Mouse (Mus musculus): ENCODE results near the gene Zfp786. TPM values are rescaled to one million over a fixed set of nuclear protein-coding genes. Genes with fewer than 3 reads are reported as not detected.
A peak's percentile ranks its signal among the peaks of the same experiment; 100 is the strongest.
"Not testable (repeated sequence)": the region's sequence is repeated elsewhere in the genome, so short reads cannot be mapped to it uniquely, and the experiment has no call there.

Gene Zfp786
- polyA plus RNA-seq, 1 experiment from 2014 or later = 4.1 TPM

DNA sequence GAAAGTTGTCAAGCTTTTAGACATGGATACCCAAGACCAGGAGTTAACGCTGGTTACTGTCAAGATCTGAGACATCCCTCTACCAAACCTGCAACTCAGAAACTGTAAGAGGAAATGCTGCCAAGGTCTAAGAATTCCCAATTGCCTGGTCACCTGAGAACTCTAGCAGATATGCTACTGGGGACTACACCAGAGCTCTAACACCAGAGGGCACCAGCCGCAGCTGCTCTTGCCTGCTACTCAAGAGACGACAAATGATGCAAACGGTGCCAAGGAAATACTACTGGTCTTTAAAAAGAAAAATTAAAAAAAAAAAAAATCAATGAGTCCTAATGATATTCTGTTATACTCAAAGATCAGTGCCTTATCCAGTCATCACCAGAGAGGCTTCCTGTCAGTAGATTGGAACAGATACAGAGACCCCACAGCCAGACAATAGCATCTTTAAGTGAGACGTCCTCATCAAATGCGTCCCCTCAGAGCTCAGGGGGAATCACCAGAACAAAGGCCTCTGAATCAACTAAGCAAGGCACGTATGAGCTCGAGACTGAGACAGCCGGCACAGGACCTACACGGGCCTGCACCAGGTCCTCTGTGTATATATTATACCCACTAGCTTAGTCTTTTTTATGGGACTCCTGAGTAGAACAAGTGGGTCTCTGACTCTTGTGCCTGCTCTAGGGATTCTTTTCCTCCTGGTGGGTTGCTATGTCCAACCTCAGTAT lies 36.4 kb downstream of the Zfp786 start:
- no peaks in the 10 kb centered on the region for H3K4me1 ChIP-seq
- H3K9ac ChIP-seq = no peak overlapping the region
- no peaks in the 10 kb centered on the region for H3K27me3 ChIP-seq
- H3K9me3 ChIP-seq (replicated peaks) = no peaks in the 10 kb centered on the region
- no peak overlapping the region for H3K4me2 ChIP-seq
- WGBS = 74% methylated on average over 10 of the region's 10 CpGs
- ATAC-seq (replicated peaks; ENCODE audit: low FRiP score) = no peak
- no peak overlapping the region for H3K27ac ChIP-seq
- no peak overlapping the region for H3K4me3 ChIP-seq (replicated peaks)
- peaks cover 48% of the 10 kb centered on the region for H3K36me3 ChIP-seq

DNA sequence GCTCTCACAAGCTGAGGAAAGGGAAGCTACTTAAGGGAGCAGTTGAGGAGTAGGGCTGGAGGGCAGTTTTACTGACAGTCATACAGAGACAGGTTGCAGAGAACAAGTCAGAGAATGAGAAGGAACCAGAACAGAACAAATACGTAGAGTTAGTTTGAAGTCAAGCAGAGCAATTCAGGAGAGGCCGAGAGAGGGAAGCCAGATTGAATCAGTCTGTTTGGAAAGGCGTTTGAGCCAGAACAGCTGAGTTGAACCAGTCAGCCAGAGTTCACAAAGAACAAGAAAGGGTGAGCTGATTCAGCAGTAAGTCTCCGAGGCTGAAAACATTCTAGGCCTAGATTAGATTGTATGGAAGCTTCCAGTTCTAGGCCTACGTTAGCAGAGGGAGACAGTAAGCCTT lies 37.4 kb downstream of the Zfp786 start:
- no peak for ATAC-seq (replicated peaks; ENCODE audit: low FRiP score)
- no peak overlapping the region for H3K27ac ChIP-seq
- H3K27me3 ChIP-seq = no peaks in the 10 kb centered on the region
- 58% methylated on average over 5 of the region's 5 CpGs for WGBS
- no peaks in the 10 kb centered on the region for H3K9me3 ChIP-seq (replicated peaks)
- no peak overlapping the region for H3K4me2 ChIP-seq
- no peak overlapping the region for H3K9ac ChIP-seq
- peaks cover 38% of the 10 kb centered on the region for H3K36me3 ChIP-seq
- H3K4me1 ChIP-seq = peaks cover 6% of the 10 kb centered on the region
- H3K4me3 ChIP-seq (replicated peaks) = no peak overlapping the region

DNA sequence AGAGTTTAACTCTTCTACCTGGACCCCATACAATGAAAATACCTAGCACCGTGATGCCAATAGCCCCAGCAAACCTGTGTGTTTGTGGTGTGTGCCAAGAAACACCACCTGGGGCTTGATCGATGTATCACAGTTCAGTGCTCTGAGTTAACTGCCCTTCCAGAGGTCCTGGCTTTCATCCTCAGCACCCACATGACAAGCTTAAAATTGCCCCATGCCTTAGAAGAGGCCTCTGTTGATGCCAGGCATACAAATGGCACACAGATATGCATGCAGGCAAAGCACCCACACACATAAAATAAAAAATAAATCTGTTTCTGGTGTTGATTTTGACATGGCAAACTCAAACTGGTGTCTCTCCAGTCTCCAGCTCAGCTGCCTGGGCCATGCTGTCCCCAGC lies 38.1 kb downstream of the Zfp786 start:
- Histone ChIP-seq H3K4me3 (replicated peaks) (no peak overlapping the region), H3K4me2 (no peak overlapping the region), H3K9ac (no peak overlapping the region), H3K4me1 (peaks cover 6% of the 10 kb centered on the region), H3K27me3 (no peaks in the 10 kb centered on the region), H3K9me3 (replicated peaks) (no peaks in the 10 kb centered on the region), H3K36me3 (peaks cover 31% of the 10 kb centered on the region), H3K27ac (no peak overlapping the region)
- WGBS = 88% methylated on average over 2 of the region's 2 CpGs
- ATAC-seq (replicated peaks; ENCODE audit: low FRiP score) = no peak

DNA sequence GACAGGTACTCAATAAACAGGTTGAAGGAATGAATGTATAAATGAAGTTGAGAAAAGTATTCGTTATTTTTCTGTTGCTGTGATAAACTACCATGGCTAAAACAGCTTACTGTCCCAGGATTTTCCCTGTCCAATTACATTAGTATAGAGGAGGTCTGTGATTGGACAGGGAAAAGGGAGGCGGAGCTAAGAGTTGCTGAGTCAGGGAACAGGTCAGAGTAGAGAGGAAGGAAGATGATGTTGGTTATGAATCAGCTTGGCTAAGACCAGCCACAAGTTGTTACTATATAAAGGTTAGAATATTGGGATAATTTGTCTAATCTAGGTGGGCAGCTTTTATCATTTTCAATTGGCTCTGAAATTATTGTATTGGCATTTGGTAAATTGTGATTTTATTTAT lies 39.9 kb downstream of the Zfp786 start:
- H3K4me3 ChIP-seq (replicated peaks) = no peak overlapping the region
- H3K27me3 ChIP-seq = no peaks in the 10 kb centered on the region
- H3K4me1 ChIP-seq = peaks cover 6% of the 10 kb centered on the region
- H3K9ac ChIP-seq = no peak overlapping the region
- H3K27ac ChIP-seq = no peak overlapping the region
- H3K9me3 ChIP-seq (replicated peaks) = no peaks in the 10 kb centered on the region
- WGBS = 54% methylated on average over 2 of the region's 2 CpGs
- no peak overlapping the region for H3K4me2 ChIP-seq
- peaks cover 14% of the 10 kb centered on the region for H3K36me3 ChIP-seq
- ATAC-seq (replicated peaks; ENCODE audit: low FRiP score) = no peak

DNA sequence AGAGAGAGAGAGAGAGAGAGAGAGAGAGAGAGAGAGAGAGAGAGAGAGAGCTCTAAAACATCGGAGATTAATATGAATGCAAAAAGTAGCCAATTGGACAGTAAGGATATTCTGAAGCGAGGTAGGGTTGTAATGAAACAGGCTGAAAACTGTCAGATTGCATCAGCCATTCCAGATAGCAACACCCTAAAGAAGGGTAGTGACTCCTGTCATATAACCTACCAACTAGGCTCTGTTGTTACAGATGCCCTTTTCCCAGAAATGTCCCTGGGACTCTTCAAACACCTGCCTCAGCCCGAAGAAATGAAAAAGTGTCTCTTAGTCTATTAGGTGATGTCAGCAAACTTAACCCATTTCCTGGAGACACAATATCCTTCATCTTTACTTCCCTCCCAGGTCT lies 41.8 kb downstream of the Zfp786 start:
- Histone ChIP-seq H3K9ac (peak overlapping the region; percentile 66), H3K4me2 (peak overlapping the region; percentile 59), H3K9me3 (replicated peaks) (no peaks in the 10 kb centered on the region), H3K4me1 (peaks cover 6% of the 10 kb centered on the region), H3K27me3 (no peaks in the 10 kb centered on the region), H3K36me3 (no peaks in the 10 kb centered on the region), H3K27ac (peak overlapping the region; percentile 97), H3K4me3 (replicated peaks) (peak overlapping the region; percentile 55)
- 25% methylated on average over 3 of the region's 3 CpGs for WGBS
- no peak for ATAC-seq (replicated peaks; ENCODE audit: low FRiP score)

DNA sequence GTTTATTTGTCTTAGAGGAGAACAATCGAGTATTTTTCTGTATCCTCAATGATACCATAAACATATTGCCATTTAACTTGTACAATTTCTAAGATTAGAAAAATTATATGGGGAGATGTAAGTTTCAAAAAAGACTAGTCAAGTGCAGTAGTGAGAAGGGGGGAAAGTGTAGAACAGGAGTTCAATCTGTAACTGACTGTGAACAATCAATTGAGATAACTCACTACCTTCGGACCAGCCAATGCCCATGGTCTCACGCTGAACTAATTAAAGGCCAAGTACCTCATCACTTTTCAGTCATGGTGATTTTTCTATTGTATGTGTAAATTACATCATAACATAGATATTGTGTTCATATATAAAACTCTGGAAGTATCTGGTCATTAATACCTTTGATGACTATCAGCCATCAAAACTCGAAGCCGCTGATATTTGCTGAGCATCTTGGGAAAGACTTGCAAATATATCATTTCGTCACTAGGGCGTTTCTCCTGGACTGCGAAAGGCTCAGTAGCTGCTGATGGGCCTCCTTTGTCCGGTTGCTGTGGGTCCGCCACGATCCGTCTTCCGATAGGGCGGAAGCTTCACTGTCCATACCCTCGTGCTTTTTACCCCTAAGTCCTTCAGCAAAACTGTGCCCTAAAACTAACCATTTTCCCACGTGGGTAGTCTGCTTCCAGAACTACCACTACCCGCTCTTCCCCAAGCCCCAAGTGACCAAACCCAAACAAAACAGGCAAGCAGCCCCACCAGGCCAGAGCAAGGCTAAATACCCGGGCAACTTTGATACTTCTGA lies 42.5 kb downstream of the Zfp786 start:
- Histone ChIP-seq H3K27me3 (no peaks in the 10 kb centered on the region), H3K36me3 (no peaks in the 10 kb centered on the region), H3K9ac (peak overlapping the region; percentile 66), H3K9me3 (replicated peaks) (no peaks in the 10 kb centered on the region), H3K27ac (peak overlapping the region; percentile 97), H3K4me3 (replicated peaks) (peak overlapping the region; percentile 55), H3K4me2 (peak overlapping the region; percentile 59), H3K4me1 (peaks cover 6% of the 10 kb centered on the region)
- peak; percentile 95 for ATAC-seq (replicated peaks; ENCODE audit: low FRiP score)
- WGBS = under 1% methylated on average over 18 of the region's 18 CpGs

DNA sequence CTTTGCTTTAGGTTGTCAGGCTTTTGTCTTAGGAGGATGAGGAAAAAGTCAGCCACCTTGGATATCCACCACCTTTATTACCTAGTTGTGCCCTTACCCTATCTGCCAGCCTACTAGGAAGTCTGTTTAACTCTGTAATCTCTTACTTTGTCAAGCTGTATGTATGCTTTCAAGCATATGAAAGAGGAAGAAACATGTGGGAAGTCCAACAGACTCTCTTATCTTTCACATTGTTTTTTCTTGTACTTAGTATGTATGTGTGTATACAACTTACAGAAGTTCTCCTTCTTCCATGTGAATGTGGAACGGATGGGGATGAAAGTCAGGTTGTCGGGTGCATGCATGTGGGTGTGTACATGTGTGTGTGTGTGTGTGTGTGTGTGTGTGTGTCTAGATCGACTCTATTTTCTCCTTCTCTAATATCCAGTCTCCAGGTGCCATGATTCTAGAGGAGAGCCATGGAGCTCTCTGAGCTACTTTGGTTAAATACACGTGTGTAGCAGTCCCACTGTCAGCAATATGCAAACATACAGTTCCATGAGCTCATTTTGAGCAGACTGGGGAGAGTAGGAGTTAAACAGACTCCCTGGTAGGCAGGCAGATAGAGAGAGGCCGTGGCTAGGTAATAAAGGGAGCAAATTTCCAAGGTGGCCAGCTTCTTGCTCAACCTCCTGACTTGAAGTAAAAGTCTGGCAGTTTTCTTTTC lies 45.8 kb downstream of the Zfp786 start:
- H3K36me3 ChIP-seq = no peaks in the 10 kb centered on the region
- H3K4me3 ChIP-seq (replicated peaks) = no peak overlapping the region
- no peaks in the 10 kb centered on the region for H3K9me3 ChIP-seq (replicated peaks)
- H3K27ac ChIP-seq = no peak overlapping the region
- H3K4me1 ChIP-seq = peaks cover 18% of the 10 kb centered on the region
- no peaks in the 10 kb centered on the region for H3K27me3 ChIP-seq
- ATAC-seq (replicated peaks; ENCODE audit: low FRiP score) = no peak
- WGBS = 75% methylated on average over 5 of the region's 5 CpGs
- no peak overlapping the region for H3K4me2 ChIP-seq
- no peak overlapping the region for H3K9ac ChIP-seq

DNA sequence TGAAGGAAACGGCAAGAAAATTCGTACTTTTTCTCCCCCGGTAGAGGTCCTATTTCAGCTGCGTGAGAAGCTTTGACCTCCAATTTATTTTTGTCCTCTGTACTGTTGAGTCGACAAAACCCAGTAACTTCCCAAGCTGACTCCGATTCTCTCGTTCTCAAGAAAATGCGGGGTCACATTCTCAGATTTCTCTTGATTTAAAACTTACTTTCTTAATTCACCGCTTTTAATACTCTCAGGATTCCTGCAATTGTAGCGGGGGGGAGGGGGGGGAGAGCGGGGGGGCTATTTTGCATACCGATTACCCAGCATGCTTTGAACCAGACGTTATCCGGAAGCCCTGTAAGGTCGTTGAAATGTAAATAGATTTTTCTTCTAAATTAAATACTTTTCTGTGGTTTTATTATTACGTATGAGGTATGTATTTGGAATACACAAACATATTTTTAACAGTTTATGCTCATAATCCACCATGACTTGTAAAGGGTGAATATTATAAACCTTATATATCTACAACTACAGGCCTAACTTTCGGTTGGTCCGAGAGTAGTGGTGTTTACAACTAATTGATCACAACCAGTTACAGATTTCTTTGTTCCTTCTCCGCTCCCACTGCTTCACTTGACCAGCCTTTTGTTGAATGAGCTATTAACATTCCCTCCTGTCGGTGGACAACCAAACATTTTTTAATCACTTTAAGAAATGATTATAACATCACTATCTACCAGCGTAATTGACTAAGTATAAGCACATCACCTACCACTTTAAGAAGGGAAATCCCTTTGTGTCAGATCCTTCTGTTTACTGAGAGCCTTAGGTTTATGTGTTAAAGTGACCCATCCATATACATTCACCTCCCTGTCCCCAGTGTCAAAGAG lies 49.3 kb downstream of the Zfp786 start:
- under 1% methylated on average over 21 of the region's 21 CpGs for WGBS
- peak; percentile 68; the same call in 1 of the 2 replicates for ATAC-seq (replicated peaks; ENCODE audit: low FRiP score)
- Histone ChIP-seq H3K36me3 (no peaks in the 10 kb centered on the region), H3K27ac (peak overlapping the region; percentile 77), H3K27me3 (no peaks in the 10 kb centered on the region), H3K4me3 (replicated peaks) (peak overlapping the region; percentile 54), H3K4me1 (peaks cover 17% of the 10 kb centered on the region; the same call in 1 of the 2 replicates), H3K9ac (peak overlapping the region; percentile 31), H3K9me3 (replicated peaks) (no peaks in the 10 kb centered on the region), H3K4me2 (peak overlapping the region; percentile 55)

DNA sequence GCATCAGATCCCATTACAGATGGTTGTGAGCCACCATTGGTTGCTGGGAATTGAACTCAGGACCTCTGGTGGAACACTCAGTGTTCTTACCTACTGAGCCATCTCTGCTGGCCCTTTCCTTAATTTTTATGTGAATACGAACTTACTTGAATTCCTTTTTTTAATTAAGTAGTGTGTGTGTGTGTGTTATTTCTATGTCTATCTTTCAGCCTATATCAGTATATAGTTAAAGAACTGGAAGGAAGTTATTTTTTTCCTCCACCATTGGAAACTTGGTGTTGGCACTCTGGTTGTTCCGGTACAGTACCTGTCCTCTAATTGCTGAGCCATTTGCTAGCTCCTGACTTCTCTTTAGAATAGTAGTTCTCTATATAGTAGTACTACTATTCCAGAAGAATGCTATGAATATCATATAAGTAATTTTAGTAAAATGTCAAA lies 50.1 kb downstream of the Zfp786 start:
- Histone ChIP-seq H3K27me3 (no peaks in the 10 kb centered on the region), H3K4me2 (peak overlapping the region; percentile 55), H3K27ac (peak overlapping the region; percentile 77), H3K9me3 (replicated peaks) (no peaks in the 10 kb centered on the region), H3K9ac (peak overlapping the region; percentile 28), H3K4me1 (peaks cover 17% of the 10 kb centered on the region; the same call in 1 of the 2 replicates), H3K36me3 (no peaks in the 10 kb centered on the region), H3K4me3 (replicated peaks) (peak overlapping the region; percentile 54)
- 12% methylated on average over 2 of the region's 2 CpGs for WGBS
- 0 out of 2 replicates have a peak, but pooled peaks have one; percentile 18 for ATAC-seq (replicated peaks; ENCODE audit: low FRiP score)

DNA sequence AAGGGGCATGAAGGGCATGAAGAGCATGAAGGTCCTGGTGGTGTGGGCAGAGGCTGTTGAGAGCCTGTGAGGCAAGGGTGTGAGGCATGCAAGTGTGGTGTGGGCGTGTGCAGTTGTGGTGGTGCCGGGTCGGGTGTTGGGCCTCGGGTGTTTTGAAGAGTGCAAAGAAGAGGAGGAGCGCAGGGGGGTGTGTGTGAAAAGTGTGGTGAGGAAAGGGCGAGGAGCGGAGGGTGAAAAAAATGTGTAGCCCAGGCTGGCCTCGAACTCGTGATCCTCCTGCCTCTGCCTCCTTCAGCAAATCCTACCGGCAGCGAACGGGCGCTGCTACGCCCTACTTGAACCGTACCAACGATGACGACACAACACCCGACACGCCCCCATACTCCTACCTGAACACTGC lies 58.9 kb downstream of the Zfp786 start:
- not testable (repeated sequence) for H3K27me3 ChIP-seq; H3K9ac ChIP-seq; H3K9me3 ChIP-seq (replicated peaks); H3K27ac ChIP-seq; H3K4me1 ChIP-seq; H3K36me3 ChIP-seq; ATAC-seq (replicated peaks; ENCODE audit: low FRiP score)
- WGBS = 60% methylated on average over 6 of the region's 19 CpGs
- Histone ChIP-seq H3K4me2 (peak overlapping the region; percentile 52), H3K4me3 (replicated peaks) (peak overlapping the region; percentile 26)

DNA sequence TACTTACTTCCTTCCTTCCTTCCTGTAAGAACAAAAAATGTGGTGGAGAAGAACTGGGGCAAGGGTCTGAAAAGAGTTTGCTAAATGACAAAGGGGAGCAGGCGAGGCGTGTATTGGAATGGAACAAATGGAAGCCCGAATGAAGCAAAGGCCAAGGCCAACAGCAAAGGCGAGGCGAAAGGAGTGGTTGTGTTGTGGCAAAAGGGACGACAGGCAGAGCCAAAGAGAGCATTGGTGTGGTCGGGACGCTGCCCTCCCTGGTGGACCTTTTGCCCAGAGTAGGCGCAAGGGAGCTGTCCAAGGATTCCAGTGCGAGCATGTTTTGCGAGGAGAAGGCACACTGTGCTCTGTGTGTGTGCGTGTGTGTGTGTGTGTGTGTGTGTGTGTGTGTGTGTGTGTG lies 59.6 kb downstream of the Zfp786 start:
- WGBS = 77% methylated on average over 12 of the region's 12 CpGs
- not testable (repeated sequence) for H3K9ac ChIP-seq; ATAC-seq (replicated peaks; ENCODE audit: low FRiP score); H3K36me3 ChIP-seq; H3K4me3 ChIP-seq (replicated peaks); H3K9me3 ChIP-seq (replicated peaks); H3K4me1 ChIP-seq; H3K4me2 ChIP-seq; H3K27me3 ChIP-seq; H3K27ac ChIP-seq
